Mouse (Mus musculus): ENCODE measurements around the gene Tmem45a. TPM values are rescaled to one million over a fixed set of nuclear protein-coding genes. Genes with fewer than 3 reads are reported as not detected.
A peak's percentile ranks its signal among the peaks of the same experiment; 100 is the strongest.

Tmem45a gene
- total RNA-seq, 2 experiments from 2014 or later = 1.3 to 1.4 TPM

DNA sequence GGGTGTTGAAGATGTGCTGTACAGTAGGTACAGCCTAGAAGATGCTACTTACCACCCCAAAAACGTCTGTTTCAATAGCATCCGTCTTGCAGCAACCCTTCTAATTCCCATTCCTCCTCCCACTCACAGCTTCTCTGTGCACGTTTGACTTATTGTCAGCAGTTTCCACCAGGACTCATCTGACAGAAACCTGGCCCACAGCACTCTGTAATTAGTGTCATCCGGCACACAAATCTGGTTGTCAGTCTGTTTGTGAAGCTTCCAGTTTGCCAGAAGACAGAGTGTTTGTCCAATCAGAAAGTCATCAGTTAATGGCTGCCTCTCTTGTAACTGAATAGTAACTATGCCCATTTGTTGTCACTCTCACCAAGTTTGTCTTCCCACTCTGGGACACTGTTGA lies 18.4 kb downstream of the Tmem45a start:
- no peak for DNase-seq (ENCODE audit: extremely low spot score in 1 of 2, low spot score in 2 of 2)
- Histone ChIP-seq H3K27ac (no peak overlapping the region), H3K4me3 (no peak overlapping the region)
- intact Hi-C loops (cut with DNase I) = no loop called here
- no peak for TF ChIP-seq CTCF (IDR thresholded peaks at IDR 0.05)

DNA sequence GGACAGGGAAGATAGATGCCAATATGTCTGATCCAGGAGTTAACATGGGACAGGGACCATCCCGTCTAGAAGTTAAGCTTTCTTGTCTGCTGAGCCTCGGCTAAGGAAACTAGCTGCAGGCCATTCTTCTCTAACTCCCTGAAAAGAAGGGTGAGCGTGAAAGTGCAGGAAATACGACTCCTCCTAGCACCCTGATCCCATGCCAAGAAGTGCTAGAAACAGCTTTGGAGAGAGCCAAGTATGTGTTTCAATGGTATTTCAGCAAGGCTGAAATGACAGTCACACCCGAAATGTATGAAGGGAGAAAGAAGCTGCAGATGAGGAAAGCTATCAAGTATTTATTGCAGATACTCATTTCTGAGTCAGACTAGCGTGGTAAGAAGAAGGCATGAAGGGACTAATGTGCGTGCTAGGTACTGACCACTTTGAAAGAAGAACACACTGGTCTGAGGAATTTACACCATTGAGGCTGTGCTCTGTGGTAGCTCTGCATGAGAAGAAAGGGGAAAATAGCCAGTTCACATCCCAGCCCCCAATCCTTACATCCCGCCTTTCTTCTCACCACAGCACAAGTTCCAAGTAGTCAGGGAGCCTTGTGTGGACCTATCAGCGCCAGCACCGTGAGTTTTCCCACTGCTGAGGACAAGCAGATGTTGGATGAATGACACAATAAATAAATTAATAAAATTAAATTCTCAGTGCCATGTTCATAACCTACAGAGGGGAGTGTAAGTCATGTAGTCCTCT lies 33.0 kb downstream of the Tmem45a start:
- intact Hi-C loops (cut with DNase I) = no loop called here
- H3K27ac ChIP-seq = no peak overlapping the region
- no peak for DNase-seq (ENCODE audit: extremely low spot score in 1 of 2, low spot score in 2 of 2)
- TF ChIP-seq CTCF (IDR thresholded peaks at IDR 0.05) = no peak
- H3K4me3 ChIP-seq = no peak overlapping the region

DNA sequence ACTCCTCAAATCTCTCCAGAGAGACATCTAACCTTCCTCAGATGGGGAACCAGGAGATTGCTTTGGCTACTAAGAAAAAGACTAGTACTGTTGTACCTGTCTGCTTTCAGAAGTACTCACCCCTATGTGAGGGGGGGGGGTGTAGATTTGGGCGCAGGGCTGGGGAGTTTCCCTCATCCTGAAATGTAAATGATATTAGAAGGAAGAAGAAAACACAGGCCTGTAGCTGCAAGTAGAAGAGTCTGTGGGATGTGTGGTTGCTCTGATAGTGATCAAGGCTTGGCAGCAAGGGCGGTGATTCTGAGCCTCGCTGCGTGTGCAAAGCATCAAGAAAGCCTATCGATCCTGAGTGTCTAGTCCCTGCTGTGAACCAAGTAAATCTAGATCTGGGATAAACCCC lies 43.0 kb downstream of the Tmem45a start:
- intact Hi-C loops (cut with DNase I) = no loop called here
- no peak overlapping the region for H3K4me3 ChIP-seq
- H3K27ac ChIP-seq = no peak overlapping the region
- DNase-seq (ENCODE audit: extremely low spot score in 1 of 2, low spot score in 2 of 2) = no peak
- no peak for TF ChIP-seq CTCF (IDR thresholded peaks at IDR 0.05)

DNA sequence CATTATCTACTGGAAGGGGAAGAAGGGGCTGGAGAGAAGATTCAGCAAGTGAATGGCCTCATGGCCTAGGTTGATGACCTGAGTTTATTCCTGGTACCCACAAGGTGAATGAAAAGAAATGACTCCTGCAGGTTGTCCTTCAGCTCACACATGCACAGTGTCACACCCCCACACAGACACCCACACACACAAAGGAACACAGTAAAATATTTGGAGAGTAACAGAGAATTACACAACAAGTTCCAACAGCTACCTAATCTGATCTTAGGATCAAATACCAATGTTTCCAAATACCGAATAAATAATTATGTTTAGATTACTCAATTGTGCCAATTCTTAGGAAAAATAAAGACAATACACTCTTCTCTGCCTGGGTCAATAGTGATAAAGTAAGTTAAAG lies 52.7 kb downstream of the Tmem45a start:
- no peak overlapping the region for H3K4me3 ChIP-seq
- TF ChIP-seq CTCF (IDR thresholded peaks at IDR 0.05) = no peak
- intact Hi-C loops (cut with DNase I) = no loop called here
- H3K27ac ChIP-seq = no peak overlapping the region
- no peak for DNase-seq (ENCODE audit: extremely low spot score in 1 of 2, low spot score in 2 of 2)

DNA sequence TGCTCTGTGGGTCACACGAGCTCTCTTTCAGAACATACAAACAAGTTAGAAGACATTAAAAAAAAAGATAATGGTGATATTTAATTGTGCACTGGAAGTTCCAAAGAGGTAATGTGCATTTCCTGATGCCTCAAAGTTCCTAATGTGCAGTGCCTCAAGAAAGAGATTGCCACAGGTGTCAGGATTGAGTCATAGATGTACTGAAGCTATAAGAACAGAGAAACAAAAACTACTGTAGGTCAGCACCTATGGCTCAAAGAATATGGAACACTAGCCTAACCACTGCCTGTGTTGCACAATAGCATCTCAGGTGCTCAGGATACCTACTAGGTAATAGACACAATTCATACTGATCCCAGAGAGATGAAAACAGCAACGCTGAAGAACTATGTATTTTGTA lies 54.0 kb downstream of the Tmem45a start:
- intact Hi-C loops (cut with DNase I) = no loop called here
- DNase-seq (ENCODE audit: extremely low spot score in 1 of 2, low spot score in 2 of 2) = no peak
- Histone ChIP-seq H3K4me3 (no peak overlapping the region), H3K27ac (no peak overlapping the region)
- no peak for TF ChIP-seq CTCF (IDR thresholded peaks at IDR 0.05)

DNA sequence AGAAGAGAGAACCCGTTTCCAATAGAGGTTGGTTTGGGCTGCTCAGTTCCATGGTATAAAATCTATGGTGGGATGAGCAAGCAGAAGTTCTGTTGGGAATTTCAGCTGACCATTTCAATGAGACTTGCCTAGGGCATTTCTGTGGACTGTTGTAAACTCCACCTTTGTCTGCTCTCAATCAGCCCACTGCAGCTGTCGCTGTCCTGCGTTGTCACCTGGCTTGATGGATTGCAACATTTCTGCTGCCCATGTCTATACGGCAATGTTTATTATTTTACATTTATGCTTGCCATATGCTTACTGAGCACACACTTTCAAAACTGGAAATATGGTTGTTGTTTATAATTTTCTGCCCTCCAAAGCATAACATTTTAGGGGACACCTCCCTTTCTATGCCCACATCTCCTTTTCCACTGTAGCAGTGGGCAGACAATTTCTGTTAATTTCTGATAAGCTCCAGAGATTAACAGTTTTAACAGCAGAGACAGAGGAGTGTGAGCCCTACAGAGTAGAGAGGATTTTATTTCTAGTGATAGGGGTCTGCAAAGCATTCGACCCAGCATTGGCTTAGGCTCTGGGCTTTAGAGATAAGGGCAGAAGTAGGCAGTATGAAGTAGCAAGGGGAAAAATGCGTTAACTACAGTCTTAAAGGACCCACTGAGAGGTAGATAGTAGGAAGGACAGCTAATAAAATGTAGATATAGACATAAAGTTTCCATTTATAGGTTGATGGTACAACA lies 84.4 kb downstream of the Tmem45a start:
- no peak overlapping the region for H3K27ac ChIP-seq
- DNase-seq (ENCODE audit: extremely low spot score in 1 of 2, low spot score in 2 of 2) = no peak
- no peak for TF ChIP-seq CTCF (IDR thresholded peaks at IDR 0.05)
- intact Hi-C loops (cut with DNase I) = loop anchor here (2.0 kb wide), 1 partner anchor 119 kb away; no protein-coding TSS in a partner anchor
- H3K4me3 ChIP-seq = no peak overlapping the region

DNA sequence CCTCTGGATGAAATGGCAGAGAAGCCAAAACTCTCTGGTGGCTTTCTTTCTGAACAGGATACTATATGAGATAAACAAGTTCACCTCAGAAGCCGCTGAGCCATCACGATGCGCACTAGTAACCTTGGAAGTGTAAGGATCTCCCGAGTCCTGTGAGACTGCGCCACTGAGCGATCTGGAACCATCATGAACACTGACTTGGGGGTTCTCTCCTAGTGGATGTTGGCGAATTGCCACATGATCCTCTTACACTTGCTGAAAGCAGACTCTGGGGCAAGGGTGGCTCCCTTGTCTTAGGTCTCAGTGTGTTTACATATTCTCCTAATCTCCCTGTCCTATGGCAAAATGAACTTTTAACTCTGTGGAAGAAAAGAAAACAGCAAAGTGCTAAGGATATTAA lies 85.0 kb downstream of the Tmem45a start:
- no peak for TF ChIP-seq CTCF (IDR thresholded peaks at IDR 0.05)

DNA sequence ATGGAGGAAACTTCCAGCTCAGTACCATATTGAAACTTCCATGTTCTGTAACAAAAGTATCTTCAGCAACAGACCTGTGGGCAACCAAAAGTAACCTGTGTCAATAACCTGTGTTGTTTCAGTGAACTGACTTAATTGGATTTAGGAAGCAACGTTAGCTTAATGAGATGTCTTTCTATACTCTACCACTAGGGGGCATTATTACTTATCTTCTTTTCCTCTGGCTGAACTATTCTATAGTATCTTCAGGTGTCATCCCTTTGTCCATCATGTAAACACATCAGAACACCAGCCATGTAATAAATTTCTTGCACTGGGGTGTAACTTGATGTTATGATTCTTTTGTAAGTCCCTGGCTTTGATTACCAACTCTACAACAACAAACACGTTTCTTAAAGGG lies 85.5 kb downstream of the Tmem45a start:
- no peak overlapping the region for H3K27ac ChIP-seq
- intact Hi-C loops (cut with DNase I) = loop anchor here (2.0 kb wide), 1 partner anchor 120 kb away; no protein-coding TSS in a partner anchor
- no peak overlapping the region for H3K4me3 ChIP-seq
- DNase-seq (ENCODE audit: extremely low spot score in 1 of 2, low spot score in 2 of 2) = no peak
- TF ChIP-seq CTCF (IDR thresholded peaks at IDR 0.05) = peak; percentile 72

More for the DNA sequence above, 85.0 kb downstream of the Tmem45a start:
- Histone ChIP-seq H3K27ac (no peak overlapping the region), H3K4me3 (no peak overlapping the region)
- intact Hi-C loops (cut with DNase I) = loop anchor here (2.0 kb wide), 1 partner anchor 120 kb away; no protein-coding TSS in a partner anchor
- no peak for DNase-seq (ENCODE audit: extremely low spot score in 1 of 2, low spot score in 2 of 2)

DNA sequence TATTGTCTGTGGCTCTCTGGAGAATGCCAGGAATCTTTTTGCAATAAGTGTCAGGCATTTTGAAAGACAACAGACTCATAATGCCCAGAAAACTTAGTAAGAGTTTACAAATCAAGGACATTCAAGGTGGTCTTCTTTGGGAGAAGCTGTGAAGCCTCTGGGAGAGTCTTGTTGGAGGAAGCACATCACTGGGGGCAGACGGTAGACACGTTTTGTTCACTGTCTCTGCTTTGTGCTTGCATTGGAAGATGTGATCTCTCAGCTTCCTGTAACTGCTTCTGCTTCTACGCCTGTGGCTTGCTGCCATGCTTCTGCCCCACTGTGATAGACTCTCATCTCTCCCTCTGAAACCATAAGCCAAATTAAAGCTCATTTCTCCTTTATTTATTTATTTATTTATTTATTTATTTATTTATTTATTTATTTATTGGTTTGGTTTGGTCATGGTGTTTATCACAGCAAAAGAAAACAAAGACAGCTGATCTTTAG lies 86.4 kb downstream of the Tmem45a start:
- DNase-seq (ENCODE audit: extremely low spot score in 1 of 2, low spot score in 2 of 2) = no peak
- Histone ChIP-seq H3K4me3 (no peak overlapping the region), H3K27ac (no peak overlapping the region)
- intact Hi-C loops (cut with DNase I) = loop anchor here (2.0 kb wide), 1 partner anchor 121 kb away; no protein-coding TSS in a partner anchor
- TF ChIP-seq CTCF (IDR thresholded peaks at IDR 0.05) = no peak

DNA sequence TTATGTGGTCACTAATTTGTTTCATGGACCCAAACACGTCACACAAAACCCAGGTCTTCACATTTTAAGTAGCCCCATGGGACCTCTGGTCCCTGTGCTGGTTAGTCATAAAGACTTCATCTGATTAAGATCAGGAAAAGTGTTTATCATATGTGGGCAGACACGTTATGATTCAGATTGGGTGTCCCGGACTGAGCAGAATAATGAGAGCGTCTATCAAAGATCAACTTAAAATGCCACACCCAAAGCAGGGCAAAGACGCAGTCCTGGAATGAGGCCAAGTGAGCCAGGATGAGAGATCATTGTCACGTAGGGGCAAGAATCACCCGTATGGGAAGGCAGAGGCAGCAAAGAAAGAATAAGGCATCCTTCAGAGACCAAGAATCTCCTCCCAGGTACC lies 87.1 kb downstream of the Tmem45a start:
- no peak overlapping the region for H3K27ac ChIP-seq
- intact Hi-C loops (cut with DNase I) = no loop called here
- H3K4me3 ChIP-seq = no peak overlapping the region
- no peak for TF ChIP-seq CTCF (IDR thresholded peaks at IDR 0.05)
- no peak for DNase-seq (ENCODE audit: extremely low spot score in 1 of 2, low spot score in 2 of 2)

DNA sequence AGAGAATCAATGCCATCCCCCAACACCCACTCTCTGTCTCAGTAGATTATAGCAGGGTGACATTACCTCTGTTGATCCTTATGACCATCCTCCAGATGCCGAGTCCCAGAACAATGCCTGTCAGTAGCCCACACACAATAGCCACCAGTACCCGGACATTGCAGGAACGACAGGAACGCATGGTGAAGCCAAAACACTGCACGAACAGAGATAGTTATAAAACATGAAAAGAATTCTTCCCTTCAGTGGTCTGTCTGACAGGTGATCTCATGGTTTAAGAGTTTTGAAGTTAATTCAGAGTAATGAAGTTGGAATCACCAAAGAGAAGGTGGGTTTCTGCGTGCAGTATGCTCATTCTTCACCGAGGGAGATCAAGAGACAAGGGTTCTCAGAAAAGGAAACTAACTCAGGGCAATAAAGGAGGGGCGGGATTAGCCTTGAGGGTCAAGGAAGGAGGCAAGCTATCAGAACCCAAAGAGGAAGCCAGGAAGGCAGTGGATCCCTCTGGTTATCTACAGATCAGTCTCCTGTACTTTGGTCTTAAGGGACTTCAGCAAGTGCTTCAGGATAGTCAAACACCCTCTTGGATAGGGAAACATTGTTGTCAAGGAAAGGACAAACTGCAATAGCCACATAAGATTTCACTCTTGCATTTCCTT lies 90.4 kb downstream of the Tmem45a start, which contains the start of gene Adgrg7:
Gene Adgrg7, minus strand, starts transcription at position 375 of the 659 bp plus-strand sequence.
- H3K27ac ChIP-seq = no peak within 1 kb of the TSS
- no peak within 1 kb of the TSS for H3K4me3 ChIP-seq
- intact Hi-C loops (cut with DNase I) = no loop called here
- DNase-seq (ENCODE audit: extremely low spot score in 1 of 2, low spot score in 2 of 2) = no peak
- no peak for TF ChIP-seq CTCF (IDR thresholded peaks at IDR 0.05)
